Mouse (Mus musculus): ENCODE results near the gene Tbc1d4.

GRCm38 (mm10) chr14:101548885-101549573, 60.0 kb downstream of the Tbc1d4 start:
- TF ChIP-seq CTCF (IDR thresholded peaks at IDR 0.05; ENCODE audit: low read depth, low read length) = no peak
- no peak for TF ChIP-seq POLR2A (IDR thresholded peaks at IDR 0.05; ENCODE audit: extremely low read depth, insufficient read depth, low read length)
